9 mouse cellular contexts compared by ENCODE assay signal in genomic region chr9:86694644-86695043, GRCm38 (mm10). TPM values are rescaled to one million over a fixed set of nuclear protein-coding genes. Genes with fewer than 3 reads are reported as not detected.
DNase-seq lines count a peak whose midpoint lies in the region; ATAC-seq and TF ChIP-seq lines count a peak whose summit lies in the region.
"Had no signal": no experiment of that assay in that cellular context is flagged by ENCODE, and none has a peak within 500 bp of the region (broad histone marks: within the 10 kb centered on the region; RNA-seq: fewer than 3 reads in every experiment).

No protein-coding gene starts in this region.

- no peaks in the 10 kb centered on the region for H3K9me3 ChIP-seq in midbrain, postnatal 0 days (ENCODE audit: low read length)

- peak overlapping the region; percentile 93; the same call in 1 of the 2 replicates for H3K27ac ChIP-seq in gastrocnemius, adult 2 months
- no peak overlapping the region for H3K27ac ChIP-seq in embryonic fibroblast, embryonic 13.5 days (ENCODE audit: insufficient read depth, low read length)
- no peak overlapping the region for H3K27ac ChIP-seq in midbrain, postnatal 0 days (ENCODE audit: low read depth, low read length)

- ATAC-seq in midbrain, postnatal 0 days (ENCODE audit: low FRiP score): no peak

- intact Hi-C loops in gastrocnemius, adult 2 months (cut with DNase I): loop anchor here (5.0 kb wide), 2 partner anchors 37 to 53 kb away; no protein-coding TSS in a partner anchor

- H3K4me1 ChIP-seq in lung, adult 2 months (ENCODE audit: control insufficient read depth, insufficient read depth, low read length): peaks cover 4% of the 10 kb centered on the region; the same call in 1 of the 2 replicates
- 0 out of 2 replicates have a peak, but pooled peaks cover 2% of the 10 kb centered on the region for H3K4me1 ChIP-seq in embryonic fibroblast, embryonic 13.5 days (ENCODE audit: control insufficient read depth, insufficient read depth, low read length)
- no peaks in the 10 kb centered on the region for H3K4me1 ChIP-seq in midbrain, postnatal 0 days (ENCODE audit: insufficient read depth, low read length)

- H3K36me3 ChIP-seq in midbrain, postnatal 0 days (ENCODE audit: insufficient read depth, low read length): no peaks in the 10 kb centered on the region; the same call in 1 of the 2 replicates

- TF ChIP-seq CTCF in gastrocnemius, adult 2 months (IDR thresholded peaks at IDR 0.05): no peak
- no peak for TF ChIP-seq CTCF in lung, adult 2 months (IDR thresholded peaks at IDR 0.05; ENCODE audit: insufficient read depth, low read length)
- no peak for TF ChIP-seq CTCF in embryonic fibroblast, embryonic 13.5 days (IDR thresholded peaks at IDR 0.05; ENCODE audit: borderline replicate concordance, insufficient read depth, low read length)
- no peak for TF ChIP-seq CTCF in midbrain, postnatal 0 days (IDR thresholded peaks at IDR 0.05)

- no peak overlapping the region for H3K9ac ChIP-seq in midbrain, postnatal 0 days (replicated peaks; ENCODE audit: low read length, poor library complexity, severe bottlenecking)

- H3K4me3 ChIP-seq in gastrocnemius, adult 2 months: peak overlapping the region; percentile 96
- peak overlapping the region; percentile 47 for H3K4me3 ChIP-seq in lung, adult 2 months (replicated peaks; ENCODE audit: extremely low read depth, low read depth, low read length)
- peak overlapping the region; percentile 90 for H3K4me3 ChIP-seq in embryonic fibroblast, embryonic 13.5 days (ENCODE audit: insufficient read depth, low read length)
- peak overlapping the region; percentile 83 for H3K4me3 ChIP-seq in midbrain, postnatal 0 days (ENCODE audit: low read depth, low read length)

- DNase-seq in gastrocnemius, adult 2 months: no peak
- DNase-seq in gastrocnemius, postnatal 25 days: no peak
- DNase-seq in lung, adult 2 months: no peak
- DNase-seq in lung, adult 18-20 months: no peak
- DNase-seq in midbrain, postnatal 0 days (ENCODE audit: low spot score): no peak
- DNase-seq in cerebellum, adult 18-20 months: no peak
- no peak for DNase-seq in spleen, postnatal 10 days (ENCODE audit: low spot score in 2 of 2)

- WGBS in lung, adult 2 months: 89% methylated on average over 7 of the region's 7 CpGs
- 95% methylated on average over 7 of the region's 7 CpGs for WGBS in midbrain, postnatal 0 days

- no peak for TF ChIP-seq POLR2A in lung, adult 2 months (IDR thresholded peaks at IDR 0.05; ENCODE audit: borderline replicate concordance, extremely low read depth, low read depth, low read length)
- no peak for TF ChIP-seq POLR2A in embryonic fibroblast, embryonic 13.5 days (IDR thresholded peaks at IDR 0.05; ENCODE audit: low read depth, low read length)

- peak overlapping the region; percentile 87 for H3K4me2 ChIP-seq in midbrain, postnatal 0 days (ENCODE audit: low read depth, low read length, poor library complexity, severe bottlenecking)

- no peaks in the 10 kb centered on the region for H3K27me3 ChIP-seq in midbrain, postnatal 0 days (ENCODE audit: insufficient read depth, low read length)

RNA-seq across cellular contexts. Expression of gene Me1, which starts 1.1 kb away (rescaled TPM):
- total RNA-seq in gastrocnemius, adult 2 months (2021): 100 to 1,000 TPM; 127 to 221 TPM
- 100 to 1,000 TPM; 122 to 129 TPM for total RNA-seq in gastrocnemius, postnatal 25 days (2021)
- polyA plus RNA-seq in lung, adult 2 months (2012; rRNA removed): 33.8 and 62.8 TPM in 2 replicates
- 81.3 and 94.0 TPM in 2 replicates for polyA plus RNA-seq in embryonic fibroblast, embryonic 13.5 days (2011; ENCODE audit: insufficient read length, low read depth, missing spikeins)
- 37.0 and 41.6 TPM in 2 replicates for total RNA-seq in midbrain, postnatal 0 days (2014; rRNA removed)
- 62.8 and 64.7 TPM in 2 replicates for polyA plus RNA-seq in midbrain, postnatal 0 days (2015; fragmentation: Nextera tagmentation; extraction: Ambion mirVana)

RNA-seq across cellular contexts. Expression of gene Prss35, which starts 48.8 kb away (rescaled TPM):
- total RNA-seq in gastrocnemius, adult 2 months (2021): under 1 TPM in 1 of 2 experiments, not detected in 1; 0.11 TPM
- total RNA-seq in gastrocnemius, postnatal 25 days (2021): under 1 TPM in 1 of 2 experiments, not detected in 1; 0.28 TPM
- polyA plus RNA-seq in lung, adult 2 months (2012; rRNA removed): 0.44 and 1.0 TPM in 2 replicates
- 7.3 and 23.0 TPM in 2 replicates for polyA plus RNA-seq in embryonic fibroblast, embryonic 13.5 days (2011; ENCODE audit: insufficient read length, low read depth, missing spikeins)
- total RNA-seq in midbrain, postnatal 0 days (2014; rRNA removed): 7.5 and 8.0 TPM in 2 replicates
- polyA plus RNA-seq in midbrain, postnatal 0 days (2015; fragmentation: Nextera tagmentation; extraction: Ambion mirVana): 5.2 and 6.8 TPM in 2 replicates
- total RNA-seq: megakaryocyte-erythroid progenitor cell, adult 5-6 weeks had no signal
